Mouse (Mus musculus) G1E (cell line): ENCODE data around the gene Ccnd1.

Experiments
- CTCF ChIP-seq: IDR thresholded peaks from 2 replicates; pipeline ENCODE4 v1.5.1; 2012; ENCODE audit warnings: low read depth, low read length, inconsistent platforms, mixed read lengths
- GATA1 ChIP-seq: IDR thresholded peaks from 2 replicates; pipeline ENCODE4 v1.6.1; 2012; ENCODE audit warnings: borderline replicate concordance, low read length, inconsistent platforms, mixed read lengths
- TAL1 ChIP-seq: conservative IDR thresholded peaks from 2 replicates; pipeline ENCODE4 v1.6.1; 2012; ENCODE audit warnings: low read depth, low read length, inconsistent platforms, mixed read lengths

- TF ChIP-seq CTCF (no peak), TAL1 (no peak), GATA1 (no peak)
Measured at GRCm38 (mm10) chr7:144943254-144943653, 3.5 kb upstream of the Ccnd1 start.
